Mouse (Mus musculus) embryonic stem cell, embryonic (primary cell): ENCODE results near the gene Gm35315.
"Not testable (repeated sequence)": the region's sequence is repeated elsewhere in the genome, so short reads cannot be mapped to it uniquely, and the experiment has no call there.

Source experiments
- CTCF ChIA-PET, 4 experiments: fragments of 300-600 bp in 2 of 4; fragments of 350-600 bp in 2 of 4; sonication (Branson Sonifier 250); formaldehyde crosslinking; loops; one replicate each; lab custom pipeline; 2022; ENCODE audit warnings: inconsistent platforms in 2 of 4; lab: Charles Lee
- POLR2A ChIA-PET, 4 experiments: fragments of 300-600 bp in 2 of 4; fragments of 350-600 bp in 2 of 4; sonication (Branson Sonifier 250); formaldehyde crosslinking; loops; one replicate each; lab custom pipeline; 2022; ENCODE audit warnings: antibody characterized with exemption in 4 of 4, inconsistent platforms in 1 of 4; lab: Charles Lee

The Gm35315 gene

GRCm38 (mm10) chr5:110094030-110094846 is at the start of gene Gm35315:
Gm35315 (minus strand) TSS chr5:110094420.
- ChIA-PET POLR2A (interaction anchor here in 3 of 4 experiments (0.5 to 5.5 kb wide), 52 partner anchors 8 to 927 kb away, joined by 3 to 52 read pairs (median 4); partner anchors contain the start of genes Ankle2 (in 2 of the 3), Chfr (in 2 of the 3), Gtpbp6 (in 2 of the 3) and Crlf2 (in 1 of the 3)), CTCF (interaction anchor here in 2 of 4 experiments (0.7 kb wide), 2 partner anchors 8 to 122 kb away, joined by 3 to 5 read pairs; no protein-coding TSS in a partner anchor)

DNA sequence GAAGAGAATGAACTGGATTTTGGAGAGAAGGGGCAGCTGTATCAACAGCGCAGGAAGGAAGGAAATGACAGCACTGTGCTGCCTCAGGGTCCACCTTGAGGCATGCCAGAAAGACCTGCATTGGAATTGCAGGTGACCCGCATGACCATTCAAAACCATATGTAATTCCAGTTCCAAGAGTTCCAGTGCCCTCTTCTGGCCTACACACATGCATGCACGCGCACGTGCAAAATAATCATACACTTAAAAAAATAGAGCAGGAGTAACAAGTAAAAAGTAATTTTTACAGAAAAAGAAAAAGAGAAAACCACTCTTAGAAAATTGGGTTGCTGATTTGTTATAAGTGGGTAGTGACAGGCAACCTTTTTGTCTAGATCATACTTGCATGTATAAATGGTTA is 48.8 kb upstream of the Gm35315 start:
- CTCF ChIA-PET = interaction anchor here in 1 of 4 experiments (0.8 kb wide), 1 partner anchor 23 kb away, joined by 4 read pairs; no protein-coding TSS in a partner anchor
- POLR2A ChIA-PET = interaction anchor here in 2 of 4 experiments (1.0 to 1.2 kb wide), 3 partner anchors 14 to 36 kb away, joined by 3 read pairs; no protein-coding TSS in a partner anchor

- ChIA-PET CTCF (interaction anchor here in 1 of 4 experiments (0.6 to 0.8 kb wide), 2 partner anchors 23 to 25 kb away, joined by 4 read pairs; no protein-coding TSS in a partner anchor), POLR2A (interaction anchor here in 3 of 4 experiments (0.7 to 1.2 kb wide), 4 partner anchors 12 to 35 kb away, joined by 3 read pairs; no protein-coding TSS in a partner anchor)
Observed at GRCm38 (mm10) chr5:110142309-110142708, 48.1 kb upstream of the Gm35315 start.

DNA sequence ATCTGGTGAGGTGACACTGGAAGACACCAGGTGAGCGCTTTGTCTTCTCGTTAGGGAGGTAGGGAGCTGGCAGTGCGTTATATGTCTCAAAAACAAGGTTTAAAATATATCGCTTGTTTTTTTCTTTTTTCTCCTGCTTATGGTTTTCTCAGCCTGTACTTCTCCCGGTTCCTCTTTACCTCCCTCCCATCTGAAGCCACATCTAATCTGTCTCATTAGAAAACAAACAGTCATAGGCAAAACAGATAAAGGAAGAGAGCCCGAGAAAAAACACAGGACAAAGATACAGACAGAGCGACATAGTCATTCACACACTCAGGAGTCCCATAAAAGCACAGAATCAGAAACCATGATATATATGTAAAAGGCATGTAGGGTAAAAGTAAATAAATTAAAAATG is 46.2 kb upstream of the Gm35315 start:
- CTCF ChIA-PET = no interaction called here
- POLR2A ChIA-PET = interaction anchor here in 1 of 4 experiments (1.2 kb wide), 1 partner anchor 23 kb away, joined by 3 read pairs; no protein-coding TSS in a partner anchor

DNA sequence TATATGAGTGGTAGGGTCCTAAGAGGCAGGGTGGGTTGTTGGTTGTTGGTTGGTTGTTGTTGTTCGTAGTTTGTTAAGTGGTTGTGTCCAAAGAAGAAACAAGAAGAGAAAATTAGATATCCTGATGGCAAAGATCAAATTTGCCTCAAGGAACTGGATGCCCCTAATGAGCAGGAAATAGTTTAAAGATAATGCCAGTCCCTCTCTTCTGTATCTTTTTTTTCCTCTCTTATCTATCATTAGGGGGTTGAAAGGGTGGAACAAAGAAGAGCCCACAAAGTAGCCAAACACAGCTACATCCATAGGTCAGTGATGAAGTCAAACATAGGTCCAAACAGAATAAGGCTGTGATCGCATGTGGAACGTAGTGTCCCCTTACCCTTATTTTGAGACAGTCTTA is 45.1 kb upstream of the Gm35315 start:
- CTCF ChIA-PET = no interaction called here
- POLR2A ChIA-PET = interaction anchor here in 1 of 4 experiments (0.8 to 1.7 kb wide), 3 partner anchors 19 to 54 kb away, joined by 3 to 6 read pairs (median 3); partner anchors contain the start of gene Gm35315

DNA sequence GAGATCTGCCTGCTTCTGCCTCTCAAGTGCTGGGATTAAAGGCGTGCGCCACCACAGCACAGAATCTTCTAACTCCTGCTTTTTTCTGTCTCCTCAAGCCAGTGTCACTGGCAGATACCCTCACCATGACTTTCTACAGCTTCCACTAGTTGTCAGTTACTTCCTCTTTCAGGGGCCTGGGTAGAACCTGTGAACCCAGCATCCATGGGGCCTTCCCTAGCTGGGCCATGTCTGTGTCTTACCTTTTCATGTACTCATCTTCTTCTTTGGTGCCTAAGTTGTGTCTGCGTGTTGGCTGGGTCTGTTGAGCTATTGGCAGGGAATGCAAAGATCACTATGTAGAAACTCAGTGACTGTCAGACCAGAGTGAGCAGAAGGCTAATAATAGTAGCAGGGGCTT is 43.6 kb upstream of the Gm35315 start:
- ChIA-PET CTCF (no interaction called here), POLR2A (interaction anchor here in 1 of 4 experiments (0.6 to 4.0 kb wide), 2 partner anchors 9 to 211 kb away, joined by 3 to 13 read pairs; no protein-coding TSS in a partner anchor)

GRCm38 (mm10) chr5:110136087-110136464 is 41.9 kb upstream of the Gm35315 start:
- POLR2A ChIA-PET = interaction anchor here in 3 of 4 experiments (0.6 to 4.0 kb wide), 30 partner anchors 11 to 588 kb away, joined by 3 to 16 read pairs (median 4); partner anchors contain the start of genes Gm35315 (in 2 of the 3), Pole (in 2 of the 3), Pxmp2 (in 2 of the 3) and Crlf2 (in 1 of the 3)

GRCm38 (mm10) chr5:110135293-110136086 is 41.3 kb upstream of the Gm35315 start, which contains the start of gene Chfr:
Chfr (plus strand) TSS chr5:110135842.
- ChIA-PET CTCF (interaction anchor here in 3 of 4 experiments (0.6 to 0.8 kb wide), 4 partner anchors 77 to 468 kb away, joined by 3 to 4 read pairs (median 3); partner anchors contain the start of genes Pole (in 1 of the 3) and Pxmp2 (in 1 of the 3)), POLR2A (interaction anchor here in 3 of 4 experiments (0.6 to 4.0 kb wide), 40 partner anchors 8 to 587 kb away, joined by 3 to 16 read pairs (median 4); partner anchors contain the start of genes Gm35315 (in 2 of the 3), Pole (in 2 of the 3), Pxmp2 (in 2 of the 3) and Crlf2 (in 1 of the 3))

More at GRCm38 (mm10) chr5:110136087-110136464, 41.9 kb upstream of the Gm35315 start:
- CTCF ChIA-PET = interaction anchor here in 1 of 4 experiments (0.7 kb wide), 1 partner anchor 467 kb away, joined by 4 read pairs; no protein-coding TSS in a partner anchor

DNA sequence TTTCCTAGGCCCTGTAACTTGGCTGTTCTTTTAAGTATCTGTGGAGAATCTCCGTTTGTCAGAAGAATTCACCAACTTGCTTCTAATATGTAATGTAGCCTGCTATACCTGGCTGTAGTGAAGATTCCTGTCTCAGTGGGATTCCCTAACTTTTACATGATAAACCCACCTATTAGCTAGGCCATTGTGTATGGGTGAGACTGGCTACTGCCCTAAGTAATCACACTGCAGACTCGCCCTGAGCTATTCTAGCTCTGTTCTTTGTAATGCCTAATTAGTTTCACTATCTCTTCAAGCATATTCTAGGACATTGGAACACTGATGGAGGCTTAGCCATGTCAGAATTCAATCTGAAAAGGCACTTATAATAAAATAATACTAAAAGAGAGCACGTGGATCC is 28.2 kb upstream of the Gm35315 start:
- POLR2A ChIA-PET = interaction anchor here in 3 of 4 experiments (0.6 to 3.6 kb wide), 12 partner anchors 13 to 482 kb away, joined by 3 to 16 read pairs (median 4); partner anchors contain the start of genes Chfr (in 2 of the 3), Plcxd1 (in 2 of the 3), Gm35315 (in 1 of the 3) and Gtpbp6 (in 1 of the 3)
- CTCF ChIA-PET = not testable (repeated sequence)

DNA sequence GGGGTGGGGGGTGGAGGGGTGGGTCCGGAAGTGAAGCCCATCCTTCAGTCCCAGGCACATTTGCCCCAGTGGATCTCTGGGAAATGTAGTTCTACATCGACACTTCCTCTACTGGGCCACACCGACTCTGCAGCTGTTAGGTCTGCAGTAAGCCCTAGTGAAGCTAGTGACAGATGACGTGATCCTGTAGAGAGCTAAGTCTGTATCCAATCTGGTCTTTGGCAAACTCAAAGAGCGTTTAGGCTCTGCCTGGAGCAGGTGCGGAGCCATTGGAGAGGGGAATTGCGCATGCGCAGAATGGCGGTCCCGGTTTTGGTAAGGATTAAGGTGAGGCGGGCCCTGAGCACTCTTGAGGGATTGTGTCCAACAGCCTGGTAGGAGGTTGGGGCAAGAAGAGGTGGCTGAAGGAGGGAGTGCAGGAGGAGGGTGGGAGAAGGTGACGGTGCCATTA is 15.8 kb upstream of the Gm35315 start, which contains the start of gene Zfp605:
Zfp605 (plus strand) TSS at position 102 of the 451 bp plus-strand sequence.
- ChIA-PET POLR2A (interaction anchor here in 2 of 4 experiments (0.6 to 3.2 kb wide), 11 partner anchors 10 to 213 kb away, joined by 3 to 11 read pairs (median 3); partner anchors contain the start of gene Gm35315 (in 1 of the 2)), CTCF (no interaction called here)

- ChIA-PET CTCF (interaction anchor here in 2 of 4 experiments (0.6 to 0.7 kb wide), 2 partner anchors 8 to 57 kb away, joined by 4 to 5 read pairs; no protein-coding TSS in a partner anchor), POLR2A (interaction anchor here in 3 of 4 experiments (0.6 to 3.5 kb wide), 18 partner anchors 9 to 557 kb away, joined by 3 to 32 read pairs (median 6); partner anchors contain the start of genes Gm35315 (in 3 of the 3), Plcxd1 (in 2 of the 3), Ankle2 (in 1 of the 3) and Pole (in 1 of the 3))
Observed at GRCm38 (mm10) chr5:110108305-110108628, 14.0 kb upstream of the Gm35315 start.

GRCm38 (mm10) chr5:110107581-110108304 is 13.5 kb upstream of the Gm35315 start, which contains the start of gene Gtpbp6:
Gtpbp6 (minus strand) TSS chr5:110108197.
- POLR2A ChIA-PET = interaction anchor here in 3 of 4 experiments (0.6 to 3.5 kb wide), 49 partner anchors 8 to 556 kb away, joined by 3 to 32 read pairs (median 4); partner anchors contain the start of genes Ankle2 (in 3 of the 3), Gm35315 (in 3 of the 3), Pxmp2 (in 3 of the 3) and Chfr (in 2 of the 3)
- CTCF ChIA-PET = interaction anchor here in 3 of 4 experiments (0.6 to 1.1 kb wide), 4 partner anchors 8 to 162 kb away, joined by 3 to 5 read pairs (median 4); partner anchors contain the start of gene Pgam5 (in 1 of the 3)

GRCm38 (mm10) chr5:110106901-110107564 is 12.8 kb upstream of the Gm35315 start:
- ChIA-PET CTCF (interaction anchor here in 1 of 4 experiments (0.6 to 1.1 kb wide), 2 partner anchors 12 to 162 kb away, joined by 3 read pairs; partner anchors contain the start of gene Pgam5), POLR2A (interaction anchor here in 3 of 4 experiments (0.6 to 3.5 kb wide), 49 partner anchors 8 to 555 kb away, joined by 3 to 32 read pairs (median 4); partner anchors contain the start of genes Gm35315 (in 3 of the 3), Pxmp2 (in 3 of the 3), Ankle2 (in 2 of the 3) and Chfr (in 2 of the 3))

DNA sequence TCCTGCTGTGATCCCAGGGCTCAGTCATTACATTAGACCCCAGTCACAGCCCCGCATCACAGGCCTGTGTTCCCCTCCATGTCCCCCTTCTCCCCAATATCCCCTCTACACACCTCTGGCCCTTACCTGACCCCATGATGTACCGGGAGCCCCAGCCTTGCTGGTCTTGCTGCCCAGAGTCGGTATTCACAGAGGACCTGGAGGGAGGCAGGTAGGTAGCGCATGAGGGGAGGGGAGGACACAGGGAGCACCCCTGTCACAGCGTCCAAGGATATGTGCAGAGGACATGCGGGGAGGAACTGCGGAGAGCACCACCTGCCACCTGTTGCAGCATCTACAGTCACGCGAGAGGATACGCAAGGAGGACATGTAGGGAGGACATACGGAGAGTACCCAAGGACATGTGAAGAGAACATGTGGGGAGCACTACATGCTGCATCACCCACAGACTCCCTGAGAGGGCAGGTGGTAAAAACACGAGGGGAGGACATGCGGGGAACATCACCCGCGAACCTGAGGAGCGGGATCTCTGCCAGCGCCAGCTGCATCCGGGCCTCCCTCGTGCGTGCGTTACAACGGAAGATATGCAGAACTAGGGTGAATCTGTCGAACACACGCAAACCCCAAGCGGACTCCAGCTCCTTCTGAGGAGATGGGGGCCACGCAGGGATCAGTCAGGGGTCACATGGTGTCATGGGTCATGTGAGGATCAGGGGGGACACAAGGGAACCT is 12.1 kb upstream of the Gm35315 start:
- ChIA-PET POLR2A (interaction anchor here in 3 of 4 experiments (0.7 to 3.5 kb wide), 27 partner anchors 7 to 533 kb away, joined by 3 to 36 read pairs (median 8); partner anchors contain the start of genes Gm35315 (in 3 of the 3), Chfr (in 2 of the 3), Ankle2 (in 1 of the 3) and Plcxd1 (in 1 of the 3)), CTCF (interaction anchor here in 1 of 4 experiments (1.1 kb wide), 1 partner anchor 163 kb away, joined by 3 read pairs; the partner anchor contains the start of gene Pgam5)
